Mouse (Mus musculus) liver, postnatal 0 days (tissue): ENCODE data around the gene A630095N17Rik. TPM values are rescaled to one million over a fixed set of nuclear protein-coding genes. Genes with fewer than 3 reads are reported as not detected.
"Not testable (repeated sequence)": the region's sequence is repeated elsewhere in the genome, so short reads cannot be mapped to it uniquely, and the experiment has no call there.

Experiments
- ATAC-seq: fragments of 200-750 bp; cut with Nextera tagmentation; 2 replicates; pipeline ENCODE4 v1.8.0; 2017; ENCODE audit warnings: mild to moderate bottlenecking, moderate library complexity
- DNase-seq: peaks from one replicate; pipeline ENCODE4 v3.0.0-alpha.2; 2016
- H3K27ac ChIP-seq: fragments of 300-500 bp; sonication (generic); 2 replicates; pipeline ENCODE4 v1.5.1; 2014; ENCODE audit warnings: antibody characterized with exemption, moderate library complexity, mild to moderate bottlenecking, low read depth
- H3K27me3 ChIP-seq: fragments of 300-500 bp; sonication (generic); 2 replicates; pipeline ENCODE4 v1.6.1; 2014; ENCODE audit warnings: low read length, control low read depth, mixed read lengths; ENCODE audit not compliant: insufficient read depth
- H3K36me3 ChIP-seq: fragments of 300-500 bp; sonication (generic); replicated peaks from 2 replicates; pipeline ENCODE4 v1.6.1; 2014; ENCODE audit warnings: mild to moderate bottlenecking, control low read depth, low read length, moderate library complexity, mixed read lengths; ENCODE audit not compliant: insufficient read depth
- H3K4me1 ChIP-seq: fragments of 300-500 bp; sonication (generic); 2 replicates; pipeline ENCODE4 v1.6.1; 2014; ENCODE audit warnings: antibody characterized with exemption, mild to moderate bottlenecking, control low read depth; ENCODE audit not compliant: insufficient read depth
- H3K4me2 ChIP-seq: fragments of 300-500 bp; sonication (generic); 2 replicates; pipeline ENCODE4 v1.6.1; 2014; ENCODE audit warnings: low read depth, mild to moderate bottlenecking, low read length, moderate library complexity, mixed read lengths
- H3K4me3 ChIP-seq: fragments of 300-500 bp; sonication (generic); 2 replicates; pipeline ENCODE4 v1.5.1; 2014; ENCODE audit warnings: low read depth, low read length
- H3K9ac ChIP-seq: fragments of 300-500 bp; sonication (generic); replicated peaks from 2 replicates; pipeline ENCODE4 v1.6.1; 2014; ENCODE audit warnings: mild to moderate bottlenecking, moderate library complexity
- H3K9me3 ChIP-seq: fragments of 300-500 bp; sonication (generic); 2 replicates; pipeline ENCODE4 v1.6.1; 2016; ENCODE audit warnings: mild to moderate bottlenecking, control low read depth, low read length, mixed read lengths
- CTCF ChIP-seq: sonication (generic); IDR thresholded peaks from 2 replicates; pipeline ENCODE4 v1.5.1; 2016; ENCODE audit warnings: antibody characterized with exemption, low read depth
- EP300 ChIP-seq: IDR thresholded peaks from 2 replicates; pipeline ENCODE4 v1.6.1; 2016; ENCODE audit warnings: antibody characterized with exemption, low read depth, mild to moderate bottlenecking
- WGBS: fragments of 180-500 bp; shearing (Covaris S2); extraction: QIAGEN DNeasy Blood & Tissue Kit; methylation state at CpG from one replicate; pipeline ENCODE4 v1.1.7; 2014; ENCODE audit not compliant: insufficient replicate concordance; 5-methylcytosine and 5-hydroxymethylcytosine counted together
- polyA plus RNA-seq: library from polyadenylated mRNA; unstranded; fragments of >200 nt; fragmentation: Nextera tagmentation; extraction: Ambion mirVana; gene quantifications from 2 replicates; pipeline ENCODE4 v1.2.1, GENCODE M21; 2015

Gene A630095N17Rik
- polyA plus RNA-seq, 1 experiment from 2014 or later: not detected

GRCm38 (mm10) chr1:75244175-75244826, 12.4 kb upstream of the A630095N17Rik start:
- TF ChIP-seq EP300 (no peak), CTCF (no peak)
- DNase-seq: no peak
- peak; percentile 16 for ATAC-seq
- peaks cover 5% of the 10 kb centered on the region for H3K4me1 ChIP-seq
- H3K36me3 ChIP-seq: peaks cover 32% of the 10 kb centered on the region
- H3K27ac ChIP-seq: no peak overlapping the region
- H3K9me3 ChIP-seq: no peaks in the 10 kb centered on the region
- H3K9ac ChIP-seq: no peak overlapping the region
- H3K4me3 ChIP-seq: no peak overlapping the region
- no peaks in the 10 kb centered on the region for H3K27me3 ChIP-seq
- H3K4me2 ChIP-seq: no peak overlapping the region
- 92% methylated on average over 12 of the region's 12 CpGs for WGBS

- Histone ChIP-seq H3K36me3 (peaks cover 37% of the 10 kb centered on the region), H3K4me2 (no peak overlapping the region), H3K9ac (no peak overlapping the region), H3K9me3 (no peaks in the 10 kb centered on the region), H3K27me3 (no peaks in the 10 kb centered on the region), H3K27ac (no peak overlapping the region), H3K4me3 (no peak overlapping the region), H3K4me1 (peaks cover 4% of the 10 kb centered on the region)
- TF ChIP-seq EP300 (no peak), CTCF (no peak)
- DNase-seq (no peak), ATAC-seq (no peak)
- 90% methylated on average over 14 of the region's 14 CpGs for WGBS
Measured at GRCm38 (mm10) chr1:75243411-75243810, 11.5 kb upstream of the A630095N17Rik start.

- H3K36me3 ChIP-seq: peaks cover 37% of the 10 kb centered on the region
- no peak overlapping the region for H3K9ac ChIP-seq
- H3K4me3 ChIP-seq: no peak overlapping the region
- no peak overlapping the region for H3K4me2 ChIP-seq
- no peak overlapping the region for H3K27ac ChIP-seq
- WGBS: 89% methylated on average over 10 of the region's 10 CpGs
- H3K4me1 ChIP-seq: peaks cover 15% of the 10 kb centered on the region
- TF ChIP-seq CTCF: no peak
- TF ChIP-seq EP300: no peak
- H3K9me3 ChIP-seq: no peaks in the 10 kb centered on the region
- no peaks in the 10 kb centered on the region for H3K27me3 ChIP-seq
- no peak for ATAC-seq
- no peak for DNase-seq
Measured at GRCm38 (mm10) chr1:75239591-75239990, 7.7 kb upstream of the A630095N17Rik start.

GRCm38 (mm10) chr1:75236117-75237050, 4.5 kb upstream of the A630095N17Rik start, which contains the start of gene Dnajb2:
TSS of gene Dnajb2 (plus strand) at chr1:75236406.
- Histone ChIP-seq H3K9me3 (no peaks in the 10 kb centered on the region), H3K27me3 (no peaks in the 10 kb centered on the region), H3K4me1 (peaks cover 15% of the 10 kb centered on the region), H3K27ac (peak within 1 kb of the TSS; percentile 97), H3K36me3 (peaks cover 21% of the 10 kb centered on the region), H3K9ac (peak within 1 kb of the TSS; percentile 79), H3K4me2 (peak within 1 kb of the TSS; percentile 92), H3K4me3 (peak within 1 kb of the TSS; percentile 56)
- peak; percentile 92 for DNase-seq
- peak; percentile 92 for ATAC-seq
- 0 out of 2 replicates have a peak, but pooled peaks have one; percentile 13 for TF ChIP-seq CTCF
- TF ChIP-seq EP300: peak; percentile 95
- 1% methylated on average over 64 of the region's 64 CpGs for WGBS

- H3K4me3 ChIP-seq: no peak overlapping the region
- H3K27ac ChIP-seq: no peak overlapping the region
- WGBS: 1% methylated on average over 8 of the region's 8 CpGs
- H3K4me2 ChIP-seq: no peak overlapping the region
- ATAC-seq: 0 out of 2 replicates have a peak, but pooled peaks have one; percentile 7
- no peaks in the 10 kb centered on the region for H3K9me3 ChIP-seq
- peak; percentile 80 for DNase-seq
- peaks cover 20% of the 10 kb centered on the region for H3K4me1 ChIP-seq
- TF ChIP-seq CTCF (peak; percentile 94), EP300 (no peak)
- peaks cover 8% of the 10 kb centered on the region; the same call in 1 of the 2 replicates for H3K36me3 ChIP-seq
- H3K27me3 ChIP-seq: no peaks in the 10 kb centered on the region
- H3K9ac ChIP-seq: no peak overlapping the region
Measured at GRCm38 (mm10) chr1:75234606-75235005, 2.7 kb upstream of the A630095N17Rik start.

- 71% methylated on average over 4 of the region's 4 CpGs for WGBS
- H3K27ac ChIP-seq: not testable (repeated sequence)
- peaks cover 21% of the 10 kb centered on the region for H3K4me1 ChIP-seq
Measured at GRCm38 (mm10) chr1:75232489-75232888, 587 bp upstream of the A630095N17Rik start.

More at GRCm38 (mm10) chr1:75232489-75232888, 587 bp upstream of the A630095N17Rik start:
- ATAC-seq, DNase-seq, H3K9me3 ChIP-seq, H3K9ac ChIP-seq, H3K4me2 ChIP-seq, H3K4me3 ChIP-seq, H3K27me3 ChIP-seq, H3K36me3 ChIP-seq: not testable (repeated sequence)
- TF ChIP-seq CTCF: peak; percentile 44
